Mouse (Mus musculus) ovary, adult 10 weeks (tissue): Measurements from ENCODE around the gene Tkt. TPM values are rescaled to one million over a fixed set of nuclear protein-coding genes. Genes with fewer than 3 reads are reported as not detected.

Experiments
- polyA plus RNA-seq: library from polyadenylated mRNA; stranded (reverse); fragments of 350-450 nt; fragmentation: Illumina TruSeq; extraction: RNeasy Lipid Tissue Mini Kit (QIAGEN cat#74804); gene quantifications from one replicate; pipeline ENCODE4 v1.2.3, GENCODE M21; 2014

Tkt gene
- 1.0 TPM for polyA plus RNA-seq

GRCm38 (mm10) chr14:30548131-30548720, at the start of gene Tkt:
TSS of gene Tkt (plus strand) at chr14:30548359.

Other genes with a start within 250 kb of the Tkt start
- gene Dcp1a, start 68.8 kb upstream of the Tkt start, polyA plus RNA-seq: 18.4 TPM
- gene Cacna1d, start 56.9 kb upstream of the Tkt start, polyA plus RNA-seq: 12.2 TPM
- 33.5 TPM for gene Prkcd, start 77.9 kb downstream of the Tkt start, polyA plus RNA-seq
- gene Rft1, start 106.0 kb downstream of the Tkt start, polyA plus RNA-seq: 24.8 TPM
- gene Sfmbt1, start 166.5 kb downstream of the Tkt start, polyA plus RNA-seq: 23.0 TPM